ENCODE assay signal across 20 mouse cellular contexts in the genomic region with DNA sequence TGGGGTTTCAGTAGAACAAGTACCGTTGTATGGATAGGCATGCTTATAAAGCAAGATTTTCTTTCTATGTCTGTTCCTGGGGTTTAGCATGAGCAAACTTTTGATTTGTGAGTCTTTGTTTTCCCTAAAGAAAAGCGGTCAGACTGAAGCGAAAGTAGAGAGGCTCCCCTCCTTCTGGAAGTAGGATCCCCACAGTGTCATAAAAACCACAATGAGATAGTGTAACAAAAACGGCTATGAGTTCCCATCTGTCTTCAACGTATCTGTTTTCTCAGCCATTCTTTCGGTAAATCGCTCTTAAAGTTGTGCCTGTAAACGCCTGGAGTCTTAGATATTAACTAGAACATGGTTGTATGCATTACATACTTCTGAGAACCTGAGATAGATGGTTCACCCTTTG.
"Had no signal": no experiment of that assay in that cellular context is flagged by ENCODE, and none has a peak within 500 bp of the region (broad histone marks: within the 10 kb centered on the region; RNA-seq: fewer than 3 reads in every experiment).

No protein-coding gene starts in this region.

- ATAC-seq: liver, postnatal 0 days; lung, postnatal 0 days; midbrain, embryonic 13.5 days; midbrain, embryonic 15.5 days had no signal

- H3K4me2 ChIP-seq: lung, embryonic 15.5 days; midbrain, embryonic 11.5 days; midbrain, embryonic 13.5 days; midbrain, embryonic 15.5 days; neural tube, embryonic 13.5 days; neural tube, embryonic 15.5 days had no signal

- H3K27me3 ChIP-seq: lung, embryonic 15.5 days; megakaryocyte, embryonic 14.5 days; midbrain, embryonic 13.5 days; midbrain, embryonic 15.5 days; neural tube, embryonic 13.5 days; neural tube, embryonic 15.5 days had no signal

- H3K9me3 ChIP-seq: lung, embryonic 15.5 days; megakaryocyte, embryonic 14.5 days; midbrain, embryonic 13.5 days; midbrain, embryonic 15.5 days; neural tube, embryonic 13.5 days; neural tube, embryonic 15.5 days had no signal

- H3K4me1 ChIP-seq: lung, embryonic 15.5 days; megakaryocyte, embryonic 14.5 days; midbrain, embryonic 13.5 days; neural tube, embryonic 13.5 days had no signal

- H3K27ac ChIP-seq: lung, embryonic 15.5 days; midbrain, embryonic 13.5 days; midbrain, embryonic 15.5 days; neural tube, embryonic 13.5 days; neural tube, embryonic 15.5 days had no signal

- H3K36me3 ChIP-seq: lung, embryonic 15.5 days; midbrain, embryonic 13.5 days; midbrain, embryonic 15.5 days; neural tube, embryonic 13.5 days; neural tube, embryonic 15.5 days had no signal

- H3K4me3 ChIP-seq: lung, embryonic 15.5 days; megakaryocyte, embryonic 14.5 days; midbrain, embryonic 13.5 days; midbrain, embryonic 15.5 days; neural tube, embryonic 13.5 days; neural tube, embryonic 15.5 days had no signal

- H3K9ac ChIP-seq: liver, postnatal 0 days; lung, embryonic 15.5 days; midbrain, embryonic 13.5 days; midbrain, embryonic 15.5 days; neural tube, embryonic 13.5 days; neural tube, embryonic 15.5 days had no signal

- DNase-seq: liver, postnatal 0 days; lung, adult 2 months; lung, postnatal 14 days; lung, postnatal 4 days; retina, postnatal 1 day; right cerebral cortex, adult 18-20 months; right cerebral cortex, postnatal 25 days; right cerebral cortex, postnatal 4 days; spleen, adult 18-20 months; thymus, adult 18-20 months; thymus, postnatal 14 days; thymus, postnatal 36 days had no signal
